Mouse (Mus musculus) heart, postnatal 0 days (tissue): ENCODE results near the gene Tpx2.

Source experiments
- CTCF ChIP-seq: IDR thresholded peaks from 2 replicates; pipeline ENCODE4 v1.5.1; 2016; ENCODE audit warnings: antibody characterized with exemption, control low read depth, low read depth
- EP300 ChIP-seq: IDR thresholded peaks from 2 replicates; pipeline ENCODE4 v1.6.1; 2016; ENCODE audit warnings: antibody characterized with exemption, low read depth

DNA sequence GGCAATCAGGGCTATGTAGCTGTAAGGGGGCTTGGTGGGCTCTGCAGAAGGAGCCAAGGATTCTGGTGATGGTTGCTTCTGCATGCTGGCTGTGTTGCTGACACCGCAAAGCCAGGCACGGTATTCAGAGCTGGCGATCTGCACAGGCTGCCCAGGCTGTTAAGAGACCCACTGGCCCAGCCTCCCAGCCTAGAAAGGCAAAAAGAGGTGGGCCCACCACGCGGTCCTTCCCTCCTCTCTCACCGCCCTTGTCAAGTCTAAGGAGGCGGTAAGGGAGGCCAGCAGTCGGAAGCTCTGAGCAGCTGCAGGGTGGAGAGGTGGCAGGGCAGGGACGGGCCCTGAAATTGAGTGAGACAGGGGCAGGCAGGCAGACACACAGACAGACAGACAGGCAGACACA is 85.3 kb downstream of the Tpx2 start, which contains the start of gene Foxs1:
- TF ChIP-seq CTCF (no peak), EP300 (no peak)
